Mouse (Mus musculus): ENCODE results near the gene Cyp2c50. TPM values are rescaled to one million over a fixed set of nuclear protein-coding genes. Genes with fewer than 3 reads are reported as not detected.
"Not testable (repeated sequence)": the region's sequence is repeated elsewhere in the genome, so short reads cannot be mapped to it uniquely, and the experiment has no call there.

The Cyp2c50 gene
- not detected for total RNA-seq (2021)

DNA sequence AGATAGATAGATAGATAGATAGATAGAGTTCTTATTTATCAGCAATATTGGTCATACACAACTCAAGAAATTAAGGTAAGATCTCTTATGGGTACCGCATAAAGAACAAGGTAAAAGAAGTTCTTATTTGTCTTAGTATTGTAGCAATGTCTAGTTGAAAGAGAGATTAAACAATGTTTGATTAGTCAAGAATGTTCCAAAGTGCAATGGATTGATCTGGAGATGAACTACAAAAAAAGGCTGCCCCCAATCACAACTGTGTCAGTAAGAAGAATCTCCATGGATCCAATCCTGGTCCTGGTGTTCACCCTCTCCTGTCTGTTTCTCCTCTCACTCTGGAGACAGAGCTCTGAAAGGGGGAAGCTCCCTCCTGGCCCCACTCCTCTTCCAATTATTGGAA is at the start of gene Cyp2c50:
Cyp2c50 (plus strand) TSS at position 268 of the 400 bp plus-strand sequence.
- DNase-seq (ENCODE audit: low spot score); intact Hi-C loops (cut with DNase I): not testable (repeated sequence)

DNA sequence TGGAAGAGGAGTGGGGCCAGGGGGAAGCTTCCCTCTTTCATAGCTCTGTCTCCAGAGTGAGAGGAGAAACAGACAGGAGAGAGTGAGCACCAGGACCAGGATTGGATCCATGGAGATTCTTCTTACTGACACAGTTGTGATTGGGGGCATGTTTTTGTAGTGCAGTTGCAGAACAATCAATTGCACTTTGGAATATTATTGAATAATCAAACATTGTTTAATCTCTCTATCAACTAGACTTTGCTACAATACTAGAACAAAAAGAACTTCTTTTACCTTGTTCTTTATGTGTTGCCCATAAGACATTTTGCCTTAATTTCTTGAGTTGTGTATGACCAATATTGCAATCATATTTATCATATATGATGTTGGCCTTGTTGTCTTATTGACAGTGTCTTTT is 15.8 kb upstream of the Cyp2c50 start, which contains the start of gene Cyp2c54:
Cyp2c54 (minus strand) TSS at position 127 of the 400 bp plus-strand sequence.
- DNase-seq (ENCODE audit: low spot score): no peak
- intact Hi-C loops (cut with DNase I): no loop called here

DNA sequence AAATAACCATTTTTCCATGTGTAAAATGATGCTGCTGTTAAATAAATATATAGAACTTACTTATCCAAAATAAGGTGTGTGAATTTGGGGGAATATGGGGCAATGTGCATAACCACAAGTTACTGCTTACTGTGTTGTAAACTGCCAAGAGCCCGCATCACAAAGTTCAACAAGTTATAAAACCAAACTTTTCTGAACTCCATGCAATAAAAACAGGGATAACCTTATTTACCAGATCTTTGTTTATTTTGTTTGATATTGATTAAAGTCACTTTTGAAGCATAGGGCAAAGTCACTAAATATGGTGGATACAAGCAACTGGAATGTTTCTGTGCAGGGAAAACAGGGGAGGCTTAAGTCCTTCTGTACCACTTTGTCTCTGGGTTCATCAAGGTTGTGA is 1.1 kb upstream of the Cyp2c50 start:
- intact Hi-C loops (cut with DNase I): no loop called here
- DNase-seq (ENCODE audit: low spot score): no peak

DNA sequence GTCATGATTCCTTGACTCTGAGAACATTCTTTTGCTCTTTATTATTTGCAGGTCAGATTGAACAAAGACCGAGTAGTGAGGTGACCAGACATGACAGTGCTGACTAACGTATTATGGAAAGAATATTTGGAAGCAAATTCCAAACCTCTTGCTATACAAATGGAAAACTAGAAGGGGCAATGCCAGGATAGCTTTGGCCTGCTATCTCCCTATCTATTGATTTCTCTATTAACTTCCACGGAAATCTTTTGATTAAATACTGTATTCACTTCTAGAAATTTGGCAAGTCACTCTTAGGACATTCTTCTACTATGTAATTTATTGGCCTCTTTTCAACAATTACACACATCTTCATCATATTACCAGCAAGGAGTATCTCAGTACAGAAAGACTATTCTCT is 1.6 kb downstream of the Cyp2c50 start:
- intact Hi-C loops (cut with DNase I): no loop called here
- DNase-seq (ENCODE audit: low spot score): no peak

DNA sequence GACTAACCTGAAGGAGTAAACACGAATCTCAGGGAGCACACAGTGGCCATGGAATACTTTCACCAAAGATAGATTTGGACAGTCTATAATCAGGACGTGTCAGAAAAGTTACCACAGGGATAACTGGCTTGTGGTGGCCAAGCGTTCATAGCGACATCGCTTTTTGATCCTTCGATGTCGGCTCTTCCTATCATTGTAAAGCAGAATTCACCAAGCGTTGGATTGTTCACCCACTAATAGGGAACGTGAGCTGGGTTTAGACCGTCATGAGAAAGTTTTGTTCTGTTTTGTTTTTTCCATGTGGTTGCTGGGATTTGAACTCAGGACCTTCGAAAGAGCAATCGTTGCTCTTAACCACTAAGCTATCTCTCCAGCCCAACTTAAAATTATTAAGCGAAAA is 30.1 kb downstream of the Cyp2c50 start:
- DNase-seq (ENCODE audit: low spot score); intact Hi-C loops (cut with DNase I): not testable (repeated sequence)

DNA sequence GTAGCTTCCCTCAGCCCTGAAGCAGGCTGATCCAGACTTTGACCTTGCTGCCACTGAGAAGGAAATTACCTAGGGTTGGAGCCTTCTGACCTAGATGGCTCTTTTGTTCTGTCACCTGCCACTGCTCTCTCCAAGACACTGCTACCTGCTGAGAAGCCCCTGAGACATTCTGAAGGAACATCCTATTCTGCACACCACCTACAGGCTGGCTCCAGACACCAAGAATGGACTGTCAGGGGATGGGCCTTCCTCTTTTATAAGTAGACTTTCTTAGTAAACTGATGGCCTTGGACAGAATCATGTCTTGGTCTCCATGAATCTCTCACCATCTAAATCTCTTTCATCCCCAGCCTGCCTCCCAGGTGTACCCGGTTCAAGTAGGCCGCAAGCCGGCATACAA is 35.7 kb downstream of the Cyp2c50 start:
- DNase-seq (ENCODE audit: low spot score); intact Hi-C loops (cut with DNase I): not testable (repeated sequence)

DNA sequence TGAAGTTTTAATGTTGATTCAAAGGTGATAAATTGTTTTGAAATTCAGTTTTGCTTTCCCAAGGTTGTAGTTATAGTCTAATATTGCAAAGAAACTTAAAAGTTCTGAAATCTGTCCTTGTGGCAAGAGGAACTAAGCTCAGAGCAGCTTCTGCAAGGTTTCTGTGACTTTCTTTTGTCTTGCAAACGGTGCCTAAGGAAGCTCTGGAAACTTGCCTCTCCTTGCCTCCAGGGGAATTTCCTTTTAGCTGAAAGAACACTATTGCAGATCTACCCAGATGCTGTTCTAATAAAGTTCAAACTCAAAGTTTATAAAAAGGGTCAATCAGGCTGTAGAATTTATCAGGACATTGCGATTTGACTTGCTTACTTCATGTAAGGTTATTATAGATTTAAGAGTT is 37.5 kb downstream of the Cyp2c50 start:
- DNase-seq (ENCODE audit: low spot score); intact Hi-C loops (cut with DNase I): not testable (repeated sequence)

Other genes with a start within 250 kb of the Cyp2c50 start
- gene Cyp2c69, start 202.9 kb upstream of the Cyp2c50 start, total RNA-seq (2021): not detected
- gene Cyp2c37, start 97.3 kb upstream of the Cyp2c50 start, total RNA-seq (2021): not detected
- gene Cyp2c54, start 15.9 kb upstream of the Cyp2c50 start, total RNA-seq (2021): not detected
- under 1 TPM; 0.13 to 0.25 TPM for gene Cyp2c70, start 97.6 kb downstream of the Cyp2c50 start, total RNA-seq (2021)
- 100 to 1,000 TPM; 152 to 164 TPM for gene Pdlim1, start 182.2 kb downstream of the Cyp2c50 start, total RNA-seq (2021)